Mouse (Mus musculus) small intestine, adult 2 months (tissue): ENCODE measurements around the gene Zfand6.

Experiments
- CTCF ChIP-seq: fragments of 200-500 bp; IDR thresholded peaks from 2 replicates; pipeline ENCODE4 v1.5.1; 2012; ENCODE audit warnings: low read depth, mild to moderate bottlenecking, control low read depth, inconsistent platforms, low read length, moderate library complexity, mixed read lengths; ENCODE audit not compliant: insufficient replicate concordance, insufficient read length; ENCODE audit errors: extremely low read depth
- POLR2A ChIP-seq: fragments of 200-500 bp; IDR thresholded peaks from 2 replicates; pipeline ENCODE4 v1.6.1; 2012; ENCODE audit warnings: low read depth, mild to moderate bottlenecking, control low read depth, inconsistent platforms, low read length, moderate library complexity

GRCm38 (mm10) chr7:84605704-84606292 lies 84.0 kb downstream of the Zfand6 start:
- no peak for TF ChIP-seq POLR2A
- TF ChIP-seq CTCF, result no peak
